Mouse (Mus musculus) limb, embryonic 14.5 days (tissue): ENCODE measurements around the gene Clmp. TPM values are rescaled to one million over a fixed set of nuclear protein-coding genes. Genes with fewer than 3 reads are reported as not detected.

Source experiments
- ATAC-seq: fragments of 200-750 bp; cut with Nextera tagmentation; 2 replicates; pipeline ENCODE4 v1.8.0; 2017; ENCODE audit warnings: low read depth, moderate number of reproducible peaks, moderate TSS enrichment; ENCODE audit not compliant: low FRiP score
- DNase-seq: peaks from one replicate; pipeline ENCODE4 v3.0.0-alpha.2; 2015; ENCODE audit warnings: low spot score
- H3K27ac ChIP-seq: fragments of 300-500 bp; sonication (generic); replicated peaks from 2 replicates; pipeline ENCODE4 v1.5.1; 2014; ENCODE audit warnings: low read depth, mild to moderate bottlenecking, low read length, moderate library complexity, mixed read lengths
- H3K27me3 ChIP-seq: fragments of 300-500 bp; sonication (generic); 2 replicates; pipeline ENCODE4 v1.6.1; 2014; ENCODE audit warnings: low read length, mixed read lengths; ENCODE audit not compliant: control insufficient read depth, insufficient read depth
- H3K36me3 ChIP-seq: fragments of 300-500 bp; sonication (generic); 2 replicates; pipeline ENCODE4 v1.6.1; 2014; ENCODE audit warnings: mild to moderate bottlenecking, low read length, moderate library complexity, mixed read lengths; ENCODE audit not compliant: control insufficient read depth, insufficient read depth
- H3K4me1 ChIP-seq: fragments of 300-500 bp; sonication (generic); 2 replicates; pipeline ENCODE4 v1.6.1; 2014; ENCODE audit warnings: antibody characterized with exemption, low read length, mixed read lengths; ENCODE audit not compliant: control insufficient read depth, insufficient read depth
- H3K4me2 ChIP-seq: fragments of 300-500 bp; sonication (generic); replicated peaks from 2 replicates; pipeline ENCODE4 v1.6.1; 2014; ENCODE audit warnings: low read depth, mild to moderate bottlenecking, low read length, moderate library complexity; ENCODE audit not compliant: severe bottlenecking
- H3K4me3 ChIP-seq: fragments of 300-500 bp; sonication (generic); replicated peaks from 2 replicates; pipeline ENCODE4 v1.5.1; 2014; ENCODE audit warnings: low read length
- H3K9ac ChIP-seq: fragments of 300-500 bp; sonication (generic); 2 replicates; pipeline ENCODE4 v1.6.1; 2014; ENCODE audit warnings: mild to moderate bottlenecking, low read depth, low read length, moderate library complexity; ENCODE audit not compliant: severe bottlenecking
- H3K9me3 ChIP-seq: fragments of 300-500 bp; sonication (generic); 2 replicates; pipeline ENCODE4 v1.6.1; 2016; ENCODE audit warnings: low read length; ENCODE audit not compliant: control insufficient read depth
- POLR2A ChIP-seq: fragments of 200-500 bp; IDR thresholded peaks from 2 replicates; pipeline ENCODE4 v1.8.0; 2012; ENCODE audit warnings: inconsistent platforms, mild to moderate bottlenecking, moderate library complexity, borderline replicate concordance; ENCODE audit not compliant: insufficient read depth, insufficient read length; ENCODE audit errors: extremely low read depth
- WGBS: fragments of 180-500 bp; shearing (Covaris S2); extraction: QIAGEN DNeasy Blood & Tissue Kit; methylation state at CpG from one replicate; pipeline ENCODE4 v1.1.7; 2014; 5-methylcytosine and 5-hydroxymethylcytosine counted together
- polyA plus RNA-seq, 2 experiments: library from polyadenylated mRNA; depleted of rRNA in 1 of 2; stranded (reverse) in 1 of 2; unstranded in 1 of 2; fragments of >200 nt; fragmentation: Nextera tagmentation in 1 of 2; extraction: Ambion mirVana in 1 of 2; gene quantifications; 2 replicates each; pipeline versions ENCODE4 v1.2.1 to v1.2.3; 2012 to 2014

The Clmp gene
- polyA plus RNA-seq, 2 experiments, result 44.7 to 61.5 TPM

DNA sequence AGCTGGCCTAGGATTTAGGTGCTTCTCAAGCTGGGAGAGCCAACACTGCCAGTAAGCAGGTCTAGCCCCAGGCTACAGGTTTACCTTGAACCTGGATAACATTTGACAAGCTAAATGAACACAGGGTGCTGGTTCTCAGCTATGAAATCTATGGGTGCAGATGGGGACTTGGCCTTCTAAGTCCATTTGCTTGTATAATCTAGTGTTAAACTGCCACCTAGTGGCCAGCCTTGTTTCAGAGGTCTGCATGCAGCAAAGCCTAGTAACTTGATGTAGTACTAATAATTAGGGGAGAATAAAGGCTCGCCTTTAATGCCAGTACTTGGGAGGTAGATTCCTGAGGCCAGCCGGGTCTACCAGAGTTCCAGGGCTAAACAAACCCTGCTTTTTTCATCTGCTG, 119.5 kb downstream of the Clmp start:
- peak overlapping the region; percentile 10; the same call in 1 of the 2 replicates for H3K4me2 ChIP-seq
- no peak for TF ChIP-seq POLR2A
- DNase-seq (peak; percentile 83), ATAC-seq (no peak)
- H3K27ac ChIP-seq, result no peak overlapping the region
- H3K36me3 ChIP-seq, result peaks cover 50% of the 10 kb centered on the region
- H3K9ac ChIP-seq, result no peak overlapping the region
- H3K27me3 ChIP-seq, result no peaks in the 10 kb centered on the region
- H3K4me3 ChIP-seq, result no peak overlapping the region
- H3K4me1 ChIP-seq, result peaks cover 27% of the 10 kb centered on the region
- H3K9me3 ChIP-seq, result no peaks in the 10 kb centered on the region
- 25% methylated on average over 2 of the region's 2 CpGs for WGBS

DNA sequence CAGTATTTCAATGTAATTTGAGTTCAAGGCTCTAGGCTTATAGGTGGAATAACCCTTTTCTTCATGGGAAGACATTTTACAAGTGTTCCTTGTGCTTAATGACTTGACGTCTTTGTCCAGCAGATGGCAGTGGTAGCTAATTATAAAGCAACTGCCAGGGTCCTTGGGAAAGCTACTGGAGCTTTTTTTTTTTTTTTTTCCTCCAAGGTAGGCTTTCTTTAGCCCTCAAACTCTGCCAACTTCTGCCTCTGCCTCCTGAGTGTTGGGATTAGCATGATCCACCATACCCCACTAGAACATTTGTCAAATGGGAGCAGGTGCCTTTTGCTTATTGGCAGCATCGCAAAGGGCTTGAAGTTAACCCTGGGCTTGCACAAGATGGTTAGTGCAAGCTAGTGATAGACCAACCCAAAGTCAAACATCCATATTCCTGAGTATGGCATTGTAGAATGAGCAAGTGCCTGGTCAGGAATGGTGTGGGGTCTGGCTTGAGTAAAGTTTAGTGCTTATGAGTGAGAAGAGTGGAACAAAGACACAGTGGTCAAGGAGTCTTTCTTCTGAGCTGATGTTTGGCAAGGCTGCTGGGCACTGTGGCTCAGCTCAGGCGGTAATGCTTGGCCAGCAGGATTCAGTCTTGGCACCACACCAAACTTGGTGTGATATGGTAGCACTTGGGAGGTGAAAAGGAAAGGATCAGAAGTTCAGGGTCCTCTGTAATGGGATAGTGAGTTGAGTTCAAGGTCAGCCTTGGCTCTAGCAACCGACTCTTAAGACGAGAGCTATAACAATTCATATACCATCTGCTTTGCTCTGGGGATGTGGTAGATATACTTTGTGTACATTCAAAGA, 120.9 kb downstream of the Clmp start:
- Histone ChIP-seq H3K4me3 (no peak overlapping the region), H3K9ac (no peak overlapping the region; the same call in 1 of the 2 replicates), H3K27ac (peak overlapping the region; percentile 28; the same call in 1 of the 2 replicates), H3K9me3 (no peaks in the 10 kb centered on the region), H3K4me1 (peaks cover 27% of the 10 kb centered on the region), H3K4me2 (no peak overlapping the region; the same call in 1 of the 2 replicates), H3K36me3 (peaks cover 50% of the 10 kb centered on the region), H3K27me3 (no peaks in the 10 kb centered on the region)
- ATAC-seq (no peak), DNase-seq (peak; percentile 80)
- no peak for TF ChIP-seq POLR2A
- 20% methylated on average over 5 of the region's 5 CpGs for WGBS

DNA sequence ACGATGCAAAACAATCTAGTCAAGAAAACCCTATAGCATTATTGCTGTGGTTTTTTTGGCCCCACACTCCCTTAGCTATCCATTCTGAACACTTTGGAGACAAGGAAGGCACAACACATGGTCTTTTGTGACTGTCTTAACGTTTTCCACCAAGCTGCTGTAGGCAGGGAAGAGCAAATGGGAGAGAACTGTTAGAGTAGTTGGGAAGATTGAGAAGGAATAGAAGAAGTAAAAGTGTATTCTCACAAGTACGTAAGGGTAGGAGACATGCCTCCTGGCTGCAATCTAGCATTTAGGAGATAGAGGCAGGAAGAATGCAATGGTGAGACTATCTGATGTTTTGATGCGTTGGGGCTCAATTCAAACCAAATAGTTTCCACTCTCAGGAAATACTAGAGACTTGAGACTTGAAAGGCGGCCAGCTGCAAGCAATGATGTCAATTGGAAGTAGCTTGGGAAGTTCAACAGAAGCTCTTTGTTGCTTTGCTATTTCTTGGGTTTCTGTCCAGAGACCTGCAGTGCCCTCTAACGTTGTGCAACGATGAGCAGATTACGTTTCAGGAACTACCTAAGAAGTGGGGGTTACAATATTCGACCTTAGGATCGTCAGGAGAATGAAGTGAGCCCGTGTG, 121.6 kb downstream of the Clmp start:
- TF ChIP-seq POLR2A, result no peak
- Histone ChIP-seq H3K27me3 (no peaks in the 10 kb centered on the region), H3K9me3 (no peaks in the 10 kb centered on the region), H3K4me3 (no peak overlapping the region), H3K9ac (no peak overlapping the region), H3K27ac (peak overlapping the region; percentile 28; the same call in 1 of the 2 replicates), H3K4me2 (no peak overlapping the region), H3K36me3 (peaks cover 46% of the 10 kb centered on the region), H3K4me1 (peaks cover 27% of the 10 kb centered on the region)
- ATAC-seq (0 out of 2 replicates have a peak, but pooled peaks have one; percentile 11), DNase-seq (peak; percentile 67)
- 18% methylated on average over 11 of the region's 11 CpGs for WGBS

DNA sequence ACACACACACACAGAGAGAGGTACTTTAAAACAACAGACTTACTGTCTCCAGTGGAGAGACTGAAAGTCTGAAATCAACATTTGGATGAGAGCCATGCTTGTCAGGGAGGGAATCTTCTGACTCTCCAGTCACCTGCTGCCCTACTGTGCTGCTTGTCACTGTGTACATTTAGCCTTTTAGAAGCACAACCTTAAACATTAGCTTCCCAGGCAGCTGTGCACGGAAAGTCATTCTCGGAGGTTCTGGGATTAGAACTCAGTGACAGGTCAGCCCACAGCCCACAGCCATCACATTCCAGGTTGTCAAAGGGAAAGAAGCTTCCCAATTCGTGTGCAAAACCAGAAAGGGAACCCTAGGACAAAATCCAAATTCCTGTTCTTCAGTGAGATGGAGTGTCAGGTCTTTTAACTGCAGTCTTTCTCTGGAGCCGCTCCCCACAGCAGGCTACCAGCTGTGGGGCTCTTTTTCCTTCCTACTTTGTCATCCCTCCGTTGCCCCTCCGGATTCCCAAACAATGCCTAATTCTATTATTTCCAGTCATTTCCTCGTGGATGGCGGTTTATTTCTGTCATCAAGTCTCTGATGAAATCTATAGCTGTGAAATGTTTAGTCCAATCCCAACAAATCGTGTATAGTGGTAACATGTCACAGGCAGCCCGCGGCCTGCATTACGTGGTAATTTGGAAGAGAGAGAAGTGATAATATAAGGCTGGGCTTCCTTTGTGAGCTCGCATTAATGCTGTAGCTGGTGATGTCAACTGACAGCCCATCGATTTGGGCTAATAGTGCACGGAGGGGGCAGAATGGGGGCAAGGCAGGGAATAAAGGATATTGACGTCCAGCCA, 122.5 kb downstream of the Clmp start:
- peaks cover 27% of the 10 kb centered on the region for H3K4me1 ChIP-seq
- H3K4me2 ChIP-seq, result no peak overlapping the region
- H3K9ac ChIP-seq, result no peak overlapping the region
- H3K9me3 ChIP-seq, result no peaks in the 10 kb centered on the region
- H3K27ac ChIP-seq, result peak overlapping the region; percentile 28; the same call in 1 of the 2 replicates
- H3K4me3 ChIP-seq, result no peak overlapping the region
- no peak for TF ChIP-seq POLR2A
- 38% methylated on average over 16 of the region's 16 CpGs for WGBS
- DNase-seq (peak; percentile 36), ATAC-seq (no peak; the same call in 1 of the 2 replicates)
- H3K27me3 ChIP-seq, result no peaks in the 10 kb centered on the region
- peaks cover 41% of the 10 kb centered on the region for H3K36me3 ChIP-seq

- H3K4me1 ChIP-seq, result peaks cover 21% of the 10 kb centered on the region
- 60% methylated on average over 8 of the region's 8 CpGs for WGBS
- H3K27me3 ChIP-seq, result no peaks in the 10 kb centered on the region
- no peak overlapping the region for H3K27ac ChIP-seq
- H3K4me2 ChIP-seq, result no peak overlapping the region
- TF ChIP-seq POLR2A, result no peak
- peaks cover 36% of the 10 kb centered on the region for H3K36me3 ChIP-seq
- no peak overlapping the region for H3K4me3 ChIP-seq
- no peak for DNase-seq
- ATAC-seq, result no peak
- no peaks in the 10 kb centered on the region for H3K9me3 ChIP-seq
- H3K9ac ChIP-seq, result no peak overlapping the region
Measured at GRCm38 (mm10) chr9:40808907-40809280, 123.1 kb downstream of the Clmp start.
